Mouse (Mus musculus) left cerebral cortex, adult 9 months (tissue): ENCODE measurements around the gene Rcor3.

Experiments
- DNase-seq, 2 experiments: peaks; one replicate each; pipeline ENCODE4 v3.0.0; 2022; ENCODE audit warnings: low spot score in 2 of 2

The Rcor3 gene

GRCm38 (mm10) chr1:192137926-192138910 lies at the start of gene Rcor3:
Gene Rcor3, minus strand, starts transcription at chr1:192138062.
- peak; percentile 44 to 63 for DNase-seq

DNA sequence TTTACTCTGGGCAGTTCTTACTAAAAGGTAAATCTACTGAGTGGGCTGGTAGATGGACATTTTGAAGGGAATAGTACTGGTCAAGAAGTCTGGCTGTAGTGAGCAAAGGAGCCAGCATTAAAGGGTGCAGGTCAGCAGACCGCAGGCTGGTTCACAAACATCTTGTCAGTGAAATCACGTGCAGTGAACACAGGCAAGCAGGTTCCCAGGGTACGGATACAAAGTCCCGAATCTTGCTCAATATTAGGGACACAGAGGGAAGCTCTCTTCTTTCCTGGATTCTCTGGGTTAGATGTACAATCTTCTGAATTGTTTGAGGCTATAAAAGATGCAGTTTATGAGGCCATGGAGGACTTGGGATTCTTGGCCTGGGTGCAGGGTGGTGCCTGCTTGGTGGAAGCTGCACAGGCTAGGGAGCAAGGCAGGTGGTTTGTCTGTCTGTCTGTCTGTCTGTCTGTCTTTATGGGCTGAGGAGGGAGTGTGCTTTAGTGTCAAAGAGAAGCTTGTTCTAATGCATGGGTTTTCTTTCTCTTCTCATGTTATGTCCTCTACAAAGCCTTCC lies 43.9 kb upstream of the Rcor3 start:
- no peak for DNase-seq

DNA sequence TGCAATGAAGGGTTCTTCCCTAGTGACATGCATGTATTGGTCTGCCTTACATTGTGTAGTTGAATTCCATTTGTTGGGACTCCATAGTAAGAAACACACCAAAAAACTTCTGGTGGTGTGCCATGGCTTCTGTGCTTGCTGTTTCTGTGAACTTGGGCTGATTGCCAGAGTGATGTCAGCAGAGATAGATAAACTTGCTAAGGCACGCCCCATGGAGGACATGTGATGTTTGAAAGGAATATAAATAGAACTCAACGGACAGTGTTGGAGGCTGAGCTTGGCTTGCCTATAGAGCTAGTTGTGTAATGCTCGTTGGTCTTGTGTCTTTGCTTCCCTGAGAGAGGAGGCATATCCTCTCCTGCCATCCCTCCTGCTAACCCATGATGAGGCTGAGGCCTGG lies 42.0 kb upstream of the Rcor3 start:
- DNase-seq, result no peak

- DNase-seq, result no peak
Measured at GRCm38 (mm10) chr1:192171477-192171876, 33.6 kb upstream of the Rcor3 start.

- no peak for DNase-seq
Measured at GRCm38 (mm10) chr1:192151179-192151578, 13.3 kb upstream of the Rcor3 start.

GRCm38 (mm10) chr1:192140313-192140712 lies 2.5 kb upstream of the Rcor3 start:
- no peak for DNase-seq

- peak in 1 of 2 experiments; percentile 20 for DNase-seq
Measured at GRCm38 (mm10) chr1:192137291-192137925, 454 bp downstream of the Rcor3 start.

- DNase-seq, result peak; percentile 62 to 84
Measured at GRCm38 (mm10) chr1:192136561-192137290, 1.1 kb downstream of the Rcor3 start.

- no peak for DNase-seq
Measured at GRCm38 (mm10) chr1:192130202-192130601, 7.7 kb downstream of the Rcor3 start.

DNA sequence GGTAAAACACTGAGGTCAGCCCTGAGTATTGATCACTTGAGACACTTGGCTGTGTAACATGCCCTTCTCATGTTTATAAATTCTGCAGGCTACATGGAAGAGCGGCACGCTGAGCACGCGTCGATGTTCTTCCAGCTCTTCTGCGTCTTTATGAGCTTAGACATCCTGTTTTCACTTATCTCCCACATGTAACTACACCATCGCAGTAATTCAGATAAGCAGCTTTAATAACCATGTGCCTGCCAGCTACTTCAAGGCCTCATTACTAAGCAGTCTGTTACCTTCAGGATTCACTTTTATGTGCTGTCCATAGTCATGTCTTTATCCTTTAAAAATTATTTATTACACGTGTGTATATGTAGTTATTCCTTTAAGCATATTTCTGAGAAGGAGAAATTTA lies 9.5 kb downstream of the Rcor3 start:
- no peak for DNase-seq

DNA sequence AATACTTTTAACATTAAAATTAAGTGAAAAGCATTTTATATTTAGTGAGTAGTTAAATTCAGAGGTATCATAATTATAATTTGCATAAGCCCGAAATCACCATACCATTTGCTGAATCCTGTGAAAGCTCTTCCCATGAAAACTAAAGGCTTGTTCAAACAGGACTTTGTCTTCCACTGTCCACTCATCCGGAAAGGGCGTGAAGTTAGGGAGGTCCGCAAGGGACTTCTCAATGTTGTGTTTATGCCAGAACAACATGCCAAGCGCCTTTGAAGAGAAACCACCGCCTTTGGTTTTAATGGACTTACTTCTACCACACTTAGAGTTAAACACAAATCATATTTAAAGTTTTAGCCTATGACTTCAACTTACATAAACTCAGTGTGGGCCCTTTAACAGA lies 12.1 kb downstream of the Rcor3 start:
- no peak for DNase-seq

- DNase-seq, result no peak
Measured at GRCm38 (mm10) chr1:192116262-192116661, 21.6 kb downstream of the Rcor3 start.

GRCm38 (mm10) chr1:192115378-192115777 lies 22.5 kb downstream of the Rcor3 start:
- no peak for DNase-seq

GRCm38 (mm10) chr1:192109169-192109568 lies 28.7 kb downstream of the Rcor3 start:
- DNase-seq, result no peak

DNA sequence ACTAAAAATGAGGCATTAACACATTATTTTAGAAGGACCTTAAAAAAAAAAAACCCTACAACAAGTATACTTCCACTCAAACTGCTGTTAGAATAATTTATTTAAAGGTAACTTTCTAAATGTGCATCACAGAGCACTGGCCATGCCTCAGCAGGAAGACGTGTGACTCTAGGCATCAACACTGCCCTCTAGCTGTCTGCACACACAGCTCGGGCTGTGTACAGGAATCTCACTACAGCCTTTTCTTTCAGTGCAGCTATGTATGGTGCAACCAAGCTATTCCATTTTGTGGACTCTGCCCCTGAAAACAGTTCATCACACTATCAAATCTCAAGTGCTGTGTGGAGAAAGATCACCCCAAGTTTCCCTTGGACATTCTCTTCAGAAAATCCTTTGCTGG lies 30.5 kb downstream of the Rcor3 start:
- DNase-seq, result no peak

- no peak for DNase-seq
Measured at GRCm38 (mm10) chr1:192105902-192106389, 31.9 kb downstream of the Rcor3 start.

- no peak for DNase-seq
Measured at GRCm38 (mm10) chr1:192104021-192104420, 33.8 kb downstream of the Rcor3 start.

DNA sequence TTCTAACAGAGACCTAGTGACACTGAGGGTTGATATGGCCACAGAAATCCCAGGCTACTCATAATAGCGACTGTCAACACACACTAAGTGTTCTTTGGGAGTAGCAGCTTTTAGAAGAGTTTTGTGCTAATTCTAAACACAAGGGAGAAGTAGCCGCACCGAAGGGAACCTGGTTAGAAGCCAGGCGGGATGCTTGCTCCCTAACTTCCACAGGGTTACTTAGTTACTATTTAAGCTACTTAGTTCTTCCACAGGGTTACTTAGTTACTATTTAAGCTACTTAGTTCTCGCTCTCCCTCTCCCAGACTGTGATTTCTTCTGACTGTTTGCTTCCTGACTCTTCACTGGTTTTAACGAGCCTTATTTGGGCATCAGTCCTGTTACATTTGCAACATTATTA lies 34.7 kb downstream of the Rcor3 start:
- DNase-seq, result no peak

DNA sequence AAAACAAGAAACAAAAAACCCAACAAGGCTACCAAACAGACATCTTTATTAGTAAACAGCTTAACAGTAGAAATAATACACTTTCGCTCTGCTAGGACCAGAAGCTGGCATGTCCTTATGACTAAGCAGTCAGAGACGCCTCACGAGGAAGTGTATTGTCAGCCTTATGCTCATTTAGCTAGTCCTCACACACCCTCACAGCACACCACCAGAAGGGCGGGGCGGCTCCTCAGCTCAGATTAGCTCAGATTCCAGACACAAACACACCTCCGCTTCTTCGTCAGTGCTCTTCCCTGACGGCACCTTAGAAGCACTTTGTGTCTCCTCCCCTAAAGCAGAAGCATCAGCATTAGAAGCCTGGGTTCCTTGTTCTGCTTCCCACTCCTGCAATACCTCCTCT lies 36.5 kb downstream of the Rcor3 start:
- peak; percentile 59 to 74 for DNase-seq

DNA sequence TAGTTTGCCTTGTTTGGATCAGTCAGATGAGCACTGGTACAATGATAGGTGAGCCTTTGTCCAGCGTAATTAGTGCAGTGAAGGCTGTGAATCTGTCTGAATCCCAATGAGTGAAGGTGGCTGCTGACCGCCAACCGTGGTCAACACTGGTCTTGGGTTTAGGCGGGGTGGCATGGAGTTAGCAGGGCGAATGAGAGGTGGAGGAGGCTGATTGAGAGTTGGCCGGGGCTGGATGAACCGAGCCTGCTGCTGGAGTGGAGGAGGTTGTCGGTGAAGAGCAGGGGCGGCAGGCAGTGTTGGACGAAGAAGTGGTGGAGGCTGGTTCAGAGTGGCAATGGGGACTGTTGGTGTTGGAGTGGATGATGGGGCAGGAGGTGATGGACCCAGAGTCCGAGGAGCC lies 37.1 kb downstream of the Rcor3 start:
- DNase-seq, result no peak

GRCm38 (mm10) chr1:192095626-192096025 lies 42.2 kb downstream of the Rcor3 start:
- DNase-seq, result no peak
